Mouse (Mus musculus) monocyte, adult 5-6 weeks (primary cell): ENCODE measurements around the gene Krr1. TPM values are rescaled to one million over a fixed set of nuclear protein-coding genes. Genes with fewer than 3 reads are reported as not detected.
"Not testable (repeated sequence)": the region's sequence is repeated elsewhere in the genome, so short reads cannot be mapped to it uniquely, and the experiment has no call there.

Experiments used
- ATAC-seq: fragments of 153-309, 156-312 bp; replicated peaks from 2 replicates; pipeline ENCODE4 v1.8.0; 2017; ENCODE audit warnings: mild to moderate bottlenecking; ENCODE audit not compliant: low TSS enrichment, insufficient number of reproducible peaks, severe bottlenecking, poor library complexity, low FRiP score
- total RNA-seq: library from RNA; stranded (forward); fragments of 200-1000, 200-491, 200-594 nt; gene quantifications from 3 replicates; pipeline ENCODE4 v1.2.3, GENCODE M21; 2017

The Krr1 gene
- total RNA-seq, 1 experiment from 2014 or later, result 33.8 TPM

DNA sequence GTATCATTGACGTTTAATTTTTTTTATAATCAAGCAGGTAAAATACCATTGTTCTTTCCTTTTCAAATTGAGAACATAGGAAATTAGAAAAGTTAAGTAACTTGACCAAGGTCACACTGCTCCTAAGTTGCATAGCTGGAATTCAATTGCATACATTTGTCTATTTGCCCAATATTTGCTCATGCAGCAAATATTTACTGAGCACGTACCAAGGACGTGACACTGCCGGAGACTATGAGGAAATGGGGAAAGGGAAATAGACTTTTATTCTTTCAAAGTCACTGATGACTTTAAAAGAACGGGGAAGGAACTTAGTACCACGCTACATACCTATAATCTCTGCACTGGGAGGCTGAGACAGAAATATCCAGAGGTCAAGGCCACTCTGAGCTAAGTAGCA is 12.0 kb upstream of the Krr1 start:
- ATAC-seq, result no peak

DNA sequence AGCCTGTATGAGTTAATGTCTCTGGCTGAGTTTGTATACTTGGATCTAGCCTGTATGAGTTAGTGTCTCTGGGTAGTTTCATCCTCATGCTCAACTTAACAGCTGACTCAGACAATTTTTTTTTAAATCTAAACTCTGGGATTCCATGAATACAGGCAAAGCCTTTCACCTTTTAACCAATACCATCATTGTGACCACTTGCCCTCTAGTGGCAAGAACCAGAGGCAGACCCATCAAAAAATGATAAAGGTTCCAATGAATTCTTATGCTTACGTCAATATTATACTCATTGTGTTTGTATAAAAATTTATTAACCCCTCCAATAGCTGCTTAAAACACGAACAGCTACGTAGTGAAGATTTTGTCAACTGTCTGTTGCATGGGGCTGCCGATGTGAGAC is 6.1 kb upstream of the Krr1 start:
- ATAC-seq, result no peak

DNA sequence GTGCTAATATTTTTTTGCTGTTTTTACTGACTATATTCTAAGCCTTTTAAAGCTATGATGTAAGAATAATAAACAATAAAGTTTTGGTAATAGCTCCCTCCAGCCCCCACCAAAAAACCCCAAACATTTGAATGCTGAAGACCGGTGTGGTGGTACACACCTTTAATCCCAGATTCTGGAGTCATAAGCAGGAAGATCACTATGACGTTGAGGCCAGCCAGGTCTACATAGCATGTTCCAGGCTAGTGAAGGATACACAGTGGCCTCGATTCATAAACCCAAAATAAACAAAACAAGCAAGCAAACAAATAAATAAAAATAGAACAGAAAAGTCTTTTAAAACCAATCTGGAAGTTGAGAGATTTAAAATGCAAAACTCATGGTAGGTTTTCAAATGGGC is 535 bp upstream of the Krr1 start:
- no peak for ATAC-seq

DNA sequence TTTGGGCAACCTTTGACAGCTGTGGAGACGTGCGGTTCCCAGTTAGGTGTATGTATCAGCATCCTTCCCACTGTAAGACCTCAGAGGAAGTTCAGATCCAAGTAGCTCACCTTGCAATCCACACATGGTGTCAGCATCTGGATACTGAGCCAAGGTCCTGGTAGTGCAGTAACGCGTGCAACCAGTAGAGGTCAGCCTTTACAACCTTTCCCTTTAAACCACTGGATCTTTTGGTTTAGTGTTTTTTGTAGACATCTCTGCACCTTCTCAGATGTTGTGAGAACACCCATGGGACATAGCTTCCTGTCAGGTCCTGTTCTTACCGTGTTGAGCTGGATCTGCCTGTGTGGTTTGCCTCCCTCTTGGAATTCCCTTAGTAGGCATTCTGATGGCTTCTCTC is 5.1 kb downstream of the Krr1 start:
- peak; percentile 60 for ATAC-seq

DNA sequence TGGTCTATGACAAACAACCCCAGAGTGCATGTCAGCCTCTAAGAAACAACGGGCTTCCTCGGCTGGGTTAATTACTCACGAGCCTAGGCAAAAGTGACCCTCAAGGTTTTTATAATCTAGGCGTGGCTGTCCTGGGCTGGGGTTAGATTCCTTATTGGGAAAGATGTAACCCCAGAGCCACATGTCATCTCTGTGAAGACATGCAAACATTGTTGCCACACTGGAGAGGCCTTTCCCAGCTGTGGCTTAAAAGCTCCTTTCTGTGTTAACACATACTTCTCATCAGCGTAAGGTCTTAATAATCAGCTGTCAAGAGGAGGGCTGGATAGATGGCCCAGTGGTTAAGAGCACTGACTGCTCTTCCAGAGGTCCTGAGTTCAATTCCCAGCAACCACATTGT is 10.6 kb downstream of the Krr1 start:
- no peak for ATAC-seq

DNA sequence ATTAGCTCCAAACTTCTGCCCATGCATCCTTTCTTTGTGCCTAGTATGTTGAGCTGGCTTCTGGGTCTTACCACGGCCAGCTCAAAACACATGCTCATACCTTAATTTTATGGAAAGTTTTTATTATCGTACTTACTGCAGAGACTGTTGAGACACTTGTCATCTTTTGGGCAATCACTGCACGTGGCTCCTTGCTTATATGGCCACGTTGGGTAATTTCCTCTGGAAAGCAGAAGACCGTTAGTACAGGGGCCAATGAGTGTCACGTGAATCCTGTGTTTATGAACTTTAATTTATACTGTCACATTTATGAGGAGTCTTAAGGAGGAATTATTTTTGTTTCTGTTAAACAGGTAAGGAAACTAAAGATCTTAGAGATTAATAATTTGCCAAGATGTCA is 14.0 kb downstream of the Krr1 start:
- ATAC-seq, result peak; percentile 81

DNA sequence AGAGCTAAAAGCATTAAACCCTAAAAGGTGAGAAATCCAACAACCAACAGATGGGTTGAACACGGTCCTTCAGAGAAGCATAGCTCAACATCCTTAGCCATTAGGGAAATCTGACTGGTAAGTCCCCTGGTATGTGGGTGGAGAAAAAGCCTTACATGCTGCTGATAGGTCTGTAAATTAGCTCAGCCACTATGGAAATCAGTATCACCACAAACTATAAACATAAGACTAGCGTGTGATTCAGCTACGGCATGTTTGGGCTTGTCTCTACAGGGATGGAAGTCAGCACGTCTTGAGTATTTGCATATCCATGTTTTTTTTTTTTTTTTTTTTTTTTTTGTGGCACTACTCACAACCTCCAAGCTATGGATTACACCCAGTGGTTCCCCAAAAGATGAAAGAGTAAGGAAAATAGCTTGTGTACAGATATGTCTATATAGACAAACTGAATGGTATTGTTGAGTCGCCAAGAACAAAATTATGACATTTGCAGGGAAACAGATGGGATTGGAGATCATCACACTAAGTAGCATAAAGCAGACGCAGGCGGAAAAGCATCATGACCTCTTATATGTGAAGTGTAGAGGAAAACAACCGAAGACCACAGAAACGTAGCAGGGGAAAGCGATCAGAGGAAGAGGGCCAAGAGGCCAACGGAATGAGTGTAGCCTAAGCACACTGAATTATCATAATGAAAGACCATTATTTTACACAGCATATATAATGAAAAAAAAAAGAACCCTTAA is 23.5 kb downstream of the Krr1 start:
- ATAC-seq, result peak; percentile 77

DNA sequence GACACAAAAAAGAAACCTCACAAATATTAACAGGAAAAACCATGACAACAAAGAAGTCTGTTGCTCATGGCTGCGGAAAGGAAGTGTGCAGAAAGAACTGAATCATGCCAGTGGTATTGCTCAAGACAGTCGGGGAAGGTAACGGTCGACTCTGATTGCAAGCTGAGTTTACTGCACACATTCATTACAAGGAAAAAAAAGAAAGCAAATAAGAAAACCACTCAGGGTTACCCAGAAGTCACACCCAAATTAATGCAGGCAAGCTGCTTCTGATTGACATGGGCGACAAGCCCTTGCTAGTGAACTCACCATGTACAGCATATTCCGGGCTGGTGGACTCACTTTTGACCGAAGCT is 24.1 kb downstream of the Krr1 start:
- peak; percentile 51; the same call in 1 of the 2 replicates for ATAC-seq

DNA sequence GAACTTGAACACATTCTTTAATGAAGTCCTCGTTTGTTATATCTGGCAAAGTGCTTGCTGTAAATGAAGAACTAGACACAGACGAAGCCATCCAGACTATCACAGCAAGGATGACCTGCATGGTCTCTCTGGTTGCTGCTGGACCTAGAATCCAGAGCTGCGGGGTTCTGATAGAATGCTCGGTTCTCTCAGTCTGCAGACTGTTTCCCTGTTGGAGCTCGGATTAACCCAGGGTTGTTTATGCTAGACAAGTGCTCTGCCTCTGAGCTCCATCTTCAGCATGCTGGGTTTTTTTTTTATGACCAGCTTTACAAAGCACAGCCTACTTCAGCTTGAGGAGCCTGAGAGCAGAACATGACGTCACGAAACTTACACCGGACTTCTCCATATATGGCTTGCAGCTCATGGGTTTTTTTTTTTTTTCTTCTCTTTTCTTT is 24.5 kb downstream of the Krr1 start:
- peak; percentile 58 for ATAC-seq

DNA sequence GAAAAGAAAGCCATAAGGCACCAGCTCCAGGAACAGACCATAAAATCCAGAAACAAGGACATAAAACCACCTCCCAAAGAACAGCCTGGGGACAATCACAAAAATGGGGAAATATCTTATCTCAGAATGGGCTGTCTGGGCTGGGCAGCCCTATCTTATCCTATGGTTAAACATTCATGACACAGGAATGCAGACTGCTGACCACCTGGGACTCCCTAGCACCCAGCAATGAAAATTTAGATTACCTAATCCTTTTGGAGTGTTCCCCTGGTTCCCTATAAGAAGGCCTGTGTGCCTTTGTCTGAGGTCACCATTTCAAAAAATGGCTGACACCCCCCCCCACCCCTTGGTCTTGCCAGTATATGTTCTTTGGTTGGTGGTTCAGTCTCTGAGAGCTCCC is 25.2 kb downstream of the Krr1 start:
- no peak for ATAC-seq

DNA sequence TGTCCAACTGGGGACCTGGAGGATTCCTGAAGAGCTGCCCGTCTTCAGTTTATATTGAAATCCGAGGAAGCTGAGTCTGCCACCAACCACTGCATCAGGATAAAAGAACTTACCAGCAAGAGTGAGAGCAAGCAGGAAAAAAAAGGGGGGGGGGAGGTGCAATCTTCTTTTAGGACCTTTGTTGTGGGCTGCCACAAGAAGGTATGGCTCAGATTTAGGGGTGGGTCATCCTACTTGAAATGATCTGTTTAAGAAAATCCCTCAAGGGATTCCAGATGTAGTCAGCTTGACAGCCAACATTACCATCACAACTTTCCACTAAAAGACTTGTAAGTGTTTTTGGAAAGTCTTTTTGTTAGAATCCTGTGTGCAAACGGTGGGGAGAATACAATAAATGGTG is 27.3 kb downstream of the Krr1 start:
- ATAC-seq, result no peak

DNA sequence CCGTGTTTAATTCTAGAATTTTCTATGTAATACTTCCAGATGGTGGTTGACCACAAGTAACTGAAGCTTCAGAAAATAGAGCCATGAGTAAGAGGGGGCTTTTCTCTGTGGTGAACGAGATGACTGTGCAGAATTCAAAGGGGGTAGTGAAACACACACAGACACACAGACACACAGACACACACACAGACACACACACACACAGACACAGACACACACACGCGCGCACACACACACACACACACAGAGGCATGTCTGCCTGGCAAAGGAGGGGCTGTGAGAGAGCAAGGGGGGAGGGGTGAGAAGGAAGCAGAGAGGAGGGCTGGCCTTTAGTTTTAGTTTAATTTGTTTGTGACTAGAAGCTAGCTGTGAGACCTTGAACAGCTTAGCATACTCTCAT is 28.1 kb downstream of the Krr1 start:
- ATAC-seq, result 0 out of 2 replicates have a peak, but pooled peaks have one; percentile 38

DNA sequence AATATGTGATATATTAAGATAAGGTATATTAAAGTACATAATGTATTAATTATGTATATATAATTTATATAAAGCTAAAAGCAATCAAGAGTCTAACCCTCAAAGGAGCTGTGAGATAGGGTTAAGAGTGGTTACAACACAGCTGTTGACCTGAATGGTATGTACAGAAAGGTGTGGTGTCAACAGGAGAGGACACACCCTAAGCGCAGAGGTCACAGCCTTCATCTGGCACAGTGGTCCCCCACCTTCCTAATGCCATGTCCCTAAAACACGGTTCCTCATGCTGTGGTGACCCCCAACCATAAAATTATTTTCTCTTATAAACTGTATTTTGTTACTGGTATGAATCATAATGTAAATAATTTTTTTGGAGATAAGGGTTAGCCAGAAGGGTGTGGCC is 28.9 kb downstream of the Krr1 start:
- no peak for ATAC-seq

DNA sequence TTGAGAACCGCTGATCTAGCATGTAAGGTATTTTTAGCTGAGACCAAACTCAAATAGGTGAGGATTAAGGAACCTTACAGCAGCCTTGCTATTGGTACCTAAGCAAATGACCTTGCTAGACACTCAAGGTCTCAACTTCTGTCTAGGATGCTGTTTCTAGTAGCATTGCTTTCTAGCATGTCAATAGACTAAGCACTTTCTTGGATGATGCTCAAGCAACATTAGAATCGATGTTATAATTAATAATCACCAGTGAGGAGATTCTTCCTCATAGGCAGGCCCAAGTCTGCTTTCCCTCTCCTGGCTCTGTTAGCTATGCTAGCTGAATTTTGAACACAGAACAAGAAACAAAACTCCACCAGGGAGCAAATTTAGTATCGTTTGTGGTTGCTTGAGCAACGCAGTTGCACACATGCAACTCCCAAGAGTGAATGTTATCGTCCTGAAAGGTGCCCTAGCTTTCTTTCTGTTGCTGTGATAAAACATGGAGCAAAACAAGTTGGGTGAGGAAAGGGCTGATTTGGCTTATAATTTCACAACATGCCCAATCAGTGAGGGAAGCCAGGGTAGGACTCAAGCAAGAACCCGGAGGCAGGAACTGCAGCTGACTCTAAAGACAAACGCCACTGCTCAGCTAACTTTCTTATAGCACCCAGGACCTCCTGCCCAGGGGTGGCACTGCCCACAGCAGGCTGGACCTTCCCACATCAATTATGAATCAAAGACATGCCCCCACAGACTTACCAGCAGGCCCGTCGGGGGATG is 29.5 kb downstream of the Krr1 start:
- peak; percentile 25 for ATAC-seq

DNA sequence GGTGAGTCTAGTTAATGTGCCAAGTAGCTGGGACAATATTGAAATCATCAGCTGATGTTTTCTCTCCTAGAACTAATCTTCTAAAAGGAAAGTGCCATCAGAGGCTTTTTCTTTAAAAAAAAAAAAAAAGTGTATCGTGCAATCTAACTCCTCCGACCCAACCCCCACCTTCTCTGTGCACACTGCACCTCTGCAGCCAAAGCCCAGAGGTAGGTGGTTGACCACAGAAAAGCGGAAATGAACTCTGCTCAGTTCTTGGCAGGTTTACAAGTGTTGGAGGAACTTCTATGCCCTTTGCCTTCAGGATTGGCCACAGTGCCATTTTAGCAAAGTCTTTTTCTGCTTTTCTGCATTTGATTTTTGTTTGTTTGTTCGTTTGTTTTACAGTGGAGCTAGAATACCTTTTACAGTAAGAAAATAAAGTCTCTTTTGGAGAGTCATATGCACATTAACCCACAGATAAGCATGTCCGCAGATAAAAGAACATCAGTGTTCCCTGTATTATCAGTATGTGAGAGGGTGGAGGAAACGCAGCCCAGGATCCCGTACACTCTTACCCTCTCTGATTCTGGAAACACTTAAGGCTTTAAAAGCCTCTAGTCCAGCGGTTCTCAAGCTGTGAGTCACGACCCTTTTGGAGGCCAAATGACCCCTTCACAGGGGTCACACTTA is 30.2 kb downstream of the Krr1 start, which contains the start of gene Glipr1:
Gene Glipr1 (minus strand): TSS at position 88 of the 672 bp plus-strand sequence.
- ATAC-seq, result peak; percentile 96

DNA sequence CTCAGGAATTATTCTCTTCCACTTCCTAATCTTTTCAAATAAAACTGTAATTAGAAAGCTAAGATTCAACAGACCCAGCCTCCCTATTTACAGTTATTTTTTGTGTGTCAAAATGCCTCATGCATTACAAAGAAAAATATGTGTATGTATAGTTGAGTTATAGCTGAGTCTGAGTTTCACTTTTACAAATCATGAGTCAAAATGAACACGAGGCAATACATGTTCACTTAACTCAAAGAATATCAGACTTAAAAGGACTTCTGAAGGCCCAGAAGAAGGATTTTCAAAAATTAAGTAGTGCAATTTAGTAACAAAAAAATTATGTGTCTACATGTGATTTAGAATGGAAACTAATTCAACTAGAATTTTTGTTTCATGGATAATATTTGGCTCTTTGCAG is 37.0 kb downstream of the Krr1 start:
- not testable (repeated sequence) for ATAC-seq

DNA sequence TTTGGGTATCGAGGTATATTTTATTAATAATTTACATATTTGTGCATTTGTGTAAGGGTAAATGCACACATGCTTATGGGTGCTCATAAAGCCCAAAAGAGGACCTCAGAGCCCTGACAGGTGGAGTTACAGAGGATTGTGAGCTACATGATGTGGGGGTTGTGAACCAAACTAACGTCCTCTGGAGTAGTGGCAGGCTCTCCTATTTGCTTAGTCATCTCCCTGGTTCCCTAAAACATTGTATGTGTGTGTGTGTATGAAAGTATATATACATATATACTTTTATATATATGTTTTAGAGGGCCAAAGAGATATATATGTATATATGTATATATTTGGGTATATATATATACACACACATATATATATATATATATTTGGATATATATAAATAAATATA is 51.1 kb downstream of the Krr1 start:
- ATAC-seq, result no peak

DNA sequence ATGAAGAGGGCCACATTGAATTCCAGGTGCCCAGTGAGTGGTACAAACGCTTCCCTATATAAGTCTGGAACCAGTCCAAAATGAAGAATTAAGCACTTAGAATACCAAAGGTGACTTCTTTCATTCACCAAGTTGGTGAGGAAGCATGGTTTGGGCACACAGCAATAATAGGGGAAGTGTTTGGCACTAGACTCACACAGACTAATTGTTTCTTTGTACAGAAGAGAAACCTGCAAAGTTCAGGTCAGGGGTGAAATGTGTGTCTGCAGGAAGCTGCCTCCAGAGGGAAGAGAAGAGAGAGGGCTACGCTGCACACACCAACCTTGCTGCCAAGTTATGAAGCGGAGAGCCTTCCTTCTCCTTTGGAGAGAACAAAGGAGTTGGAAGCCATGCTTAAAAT is 56.2 kb downstream of the Krr1 start:
- ATAC-seq, result not testable (repeated sequence)
